Mouse (Mus musculus): ENCODE data around the gene Rps26.

DNA sequence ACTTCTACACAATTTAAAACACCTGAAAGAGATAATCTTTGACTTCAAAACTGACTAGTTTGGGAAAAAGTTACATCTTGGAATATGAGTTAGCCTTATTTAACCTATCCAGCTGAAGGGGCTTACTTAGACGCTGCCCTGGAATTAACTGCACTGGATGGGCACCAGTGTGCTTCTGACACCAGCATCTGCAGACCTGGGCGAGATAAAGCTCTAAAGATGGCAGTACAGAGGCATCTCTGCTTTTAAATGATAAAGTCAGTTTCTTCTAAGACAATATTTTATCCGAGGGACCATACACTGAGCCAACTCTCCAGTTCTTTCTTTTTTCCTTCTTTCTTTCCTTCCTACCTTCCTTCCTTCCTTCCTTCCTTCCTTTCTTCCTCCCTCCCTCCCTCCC, 38.3 kb upstream of the Rps26 start:
- TF ChIP-seq CTCF (conservative IDR thresholded peaks at IDR 0.05; ENCODE audit: insufficient read depth, insufficient read length, low read depth, low read length) (no peak), POLR2A (IDR thresholded peaks at IDR 0.05; ENCODE audit: low read depth, low read length) (no peak)
